Mouse (Mus musculus) neutrophil, adult 83 days (primary cell): Measurements from ENCODE around the gene Lcp2. TPM values are rescaled to one million over a fixed set of nuclear protein-coding genes. Genes with fewer than 3 reads are reported as not detected.

ENCODE experiments used
- total RNA-seq, 2 experiments: library from RNA; stranded (reverse); gene quantifications; one replicate each; pipeline ENCODE4 v1.2.4; 2023

Lcp2 gene
- total RNA-seq = 100 to 1,000 TPM; 156 to 184 TPM

GRCm38 (mm10) chr11:34046767-34047541 lies at the start of gene Lcp2:
Gene Lcp2, plus strand, starts transcription at chr11:34046920.

GRCm38 (mm10) chr11:34098422-34098821 lies 51.7 kb downstream of the Lcp2 start, which contains the start of gene 4930469K13Rik:
Gene 4930469K13Rik, minus strand, starts transcription at chr11:34098554.

Other genes starting within 250 kb of the Lcp2 start
- gene Kcnmb1, start 83.9 kb upstream of the Lcp2 start, total RNA-seq = not detected
- gene Kcnip1, start 53.8 kb upstream of the Lcp2 start, total RNA-seq = not detected
- gene 4930469K13Rik, start 51.6 kb downstream of the Lcp2 start, total RNA-seq = not detected
- under 1 TPM in 1 of 2 experiments, not detected in 1; 0.22 TPM for gene Foxi1, start 161.2 kb downstream of the Lcp2 start, total RNA-seq